Mouse (Mus musculus) forebrain, embryonic 16.5 days (tissue): ENCODE results near the gene Armc10. TPM values are rescaled to one million over a fixed set of nuclear protein-coding genes. Genes with fewer than 3 reads are reported as not detected.

Experiments used
- polyA plus RNA-seq: library from polyadenylated mRNA; unstranded; fragments of >200 nt; fragmentation: Nextera tagmentation; extraction: Ambion mirVana; gene quantifications from 2 replicates; pipeline ENCODE4 v1.2.1, GENCODE M21; 2015

Armc10 gene
- polyA plus RNA-seq, 1 experiment from 2014 or later: 87.6 TPM

Other genes with a start within 250 kb of the Armc10 start
- gene Ccdc146, start 221.1 kb upstream of the Armc10 start, polyA plus RNA-seq: 0.23 and 0.36 TPM in 2 replicates
- gene Fam185a, start 220.9 kb upstream of the Armc10 start, polyA plus RNA-seq: 9.0 and 12.5 TPM in 2 replicates
- 3.3 and 5.0 TPM in 2 replicates for gene Lrrc17, start 102.3 kb upstream of the Armc10 start, polyA plus RNA-seq
- 0.17 and 0.18 TPM in 2 replicates for gene Fbxl13, start 179 bp upstream of the Armc10 start, polyA plus RNA-seq
- 3.5 and 3.6 TPM in 2 replicates for gene Napepld, start 55.6 kb downstream of the Armc10 start, polyA plus RNA-seq
- 86.4 and 91.5 TPM in 2 replicates for gene Pmpcb, start 91.3 kb downstream of the Armc10 start, polyA plus RNA-seq
- 67.3 and 68.1 TPM in 2 replicates for gene Dnajc2, start 139.4 kb downstream of the Armc10 start, polyA plus RNA-seq
- 178 and 182 TPM in 2 replicates for gene Psmc2, start 139.5 kb downstream of the Armc10 start, polyA plus RNA-seq
- 0.11 and 0.25 TPM in 2 replicates for gene Slc26a5, start 219.8 kb downstream of the Armc10 start, polyA plus RNA-seq